Mouse (Mus musculus): ENCODE results near the gene Aifm1.

The Aifm1 gene

GRCm38 (mm10) chrX:48513166-48513807, at the start of gene Aifm1:
Gene Aifm1 (minus strand): TSS chrX:48513563.
- DNase-seq (ENCODE audit: low spot score), result peak; percentile 91

DNA sequence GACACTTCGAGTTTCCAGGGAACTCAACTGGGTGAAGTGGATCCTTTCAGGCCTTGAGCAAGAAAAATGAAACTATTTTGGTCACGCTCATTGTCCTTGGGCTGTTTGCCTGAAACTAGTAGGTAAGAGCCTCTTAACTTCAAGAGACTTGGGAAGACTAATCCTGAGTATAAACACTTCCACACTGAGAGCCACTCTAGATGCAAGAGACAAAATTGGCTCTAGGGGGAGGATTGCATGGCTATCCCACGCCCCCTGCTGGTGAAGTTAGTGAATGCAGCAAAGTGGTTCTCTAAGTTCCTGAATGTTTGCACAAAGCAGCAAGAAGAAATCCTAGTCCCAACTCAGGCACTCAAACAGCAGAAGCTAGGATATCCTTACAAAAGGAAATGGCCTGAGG, 18.8 kb upstream of the Aifm1 start:
- peak; percentile 85 for DNase-seq (ENCODE audit: low spot score)

DNA sequence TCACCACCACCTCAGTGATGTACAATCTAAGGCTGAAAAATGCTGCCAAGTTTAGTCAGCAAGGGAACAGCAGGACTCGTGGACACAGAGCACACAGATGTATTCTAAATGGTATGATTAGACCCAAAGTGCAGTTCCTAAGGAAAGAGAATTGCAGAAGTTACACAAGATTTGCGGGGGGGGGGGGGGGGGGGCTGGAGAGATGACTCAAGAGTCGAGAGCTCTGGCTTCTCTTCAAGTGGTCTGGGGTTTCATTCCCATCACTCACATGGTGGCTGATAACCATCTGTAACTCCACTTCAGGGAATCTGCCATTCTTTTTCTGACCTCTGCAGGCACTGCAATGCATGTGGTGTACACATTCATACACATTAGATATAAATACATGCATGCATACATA, 13.1 kb upstream of the Aifm1 start:
- DNase-seq (ENCODE audit: low spot score), result no peak

DNA sequence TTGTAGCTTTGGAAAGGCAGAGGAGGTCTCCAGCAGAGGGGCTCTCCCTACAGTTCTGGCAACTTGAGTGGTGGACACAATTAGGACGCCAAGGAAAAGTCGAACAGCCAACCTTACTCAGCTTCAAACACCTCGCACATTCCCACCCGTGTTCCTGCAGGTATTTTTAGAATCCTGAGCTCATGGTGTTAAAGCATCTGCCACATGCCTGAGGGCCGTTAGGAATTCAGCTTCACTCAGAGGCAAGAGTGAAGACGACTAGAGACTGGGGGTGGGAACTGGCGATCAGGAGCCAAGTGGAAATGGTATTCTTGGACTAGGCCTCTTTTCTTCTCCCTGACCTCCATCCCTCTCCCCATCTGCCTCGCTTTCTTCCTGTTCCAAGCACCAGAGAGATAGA, 12.5 kb upstream of the Aifm1 start:
- no peak for DNase-seq (ENCODE audit: low spot score)

- no peak for DNase-seq (ENCODE audit: low spot score)
Measured at GRCm38 (mm10) chrX:48525332-48525731, 12.0 kb upstream of the Aifm1 start.

GRCm38 (mm10) chrX:48523512-48523911, 10.1 kb upstream of the Aifm1 start:
- no peak for DNase-seq (ENCODE audit: low spot score)

DNA sequence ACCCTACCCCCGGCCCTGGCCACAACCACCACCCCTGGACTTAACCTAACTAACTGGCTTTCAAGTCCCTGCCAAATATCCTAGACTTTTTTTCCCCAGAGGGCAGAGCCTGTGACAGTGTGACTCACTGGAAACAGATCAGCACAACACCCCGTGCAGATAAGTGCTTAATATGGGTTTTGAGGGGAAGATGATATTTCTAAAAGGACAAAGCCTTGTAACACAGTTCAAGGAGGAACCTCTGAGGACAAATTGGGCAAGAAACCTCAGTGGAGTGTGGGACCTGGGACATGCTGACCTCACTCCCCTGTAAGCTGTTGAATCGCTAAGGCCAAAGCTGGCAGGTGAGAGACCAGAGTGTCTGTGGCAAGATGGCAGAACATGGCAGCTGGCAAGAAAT, 8.3 kb upstream of the Aifm1 start:
- no peak for DNase-seq (ENCODE audit: low spot score)

DNA sequence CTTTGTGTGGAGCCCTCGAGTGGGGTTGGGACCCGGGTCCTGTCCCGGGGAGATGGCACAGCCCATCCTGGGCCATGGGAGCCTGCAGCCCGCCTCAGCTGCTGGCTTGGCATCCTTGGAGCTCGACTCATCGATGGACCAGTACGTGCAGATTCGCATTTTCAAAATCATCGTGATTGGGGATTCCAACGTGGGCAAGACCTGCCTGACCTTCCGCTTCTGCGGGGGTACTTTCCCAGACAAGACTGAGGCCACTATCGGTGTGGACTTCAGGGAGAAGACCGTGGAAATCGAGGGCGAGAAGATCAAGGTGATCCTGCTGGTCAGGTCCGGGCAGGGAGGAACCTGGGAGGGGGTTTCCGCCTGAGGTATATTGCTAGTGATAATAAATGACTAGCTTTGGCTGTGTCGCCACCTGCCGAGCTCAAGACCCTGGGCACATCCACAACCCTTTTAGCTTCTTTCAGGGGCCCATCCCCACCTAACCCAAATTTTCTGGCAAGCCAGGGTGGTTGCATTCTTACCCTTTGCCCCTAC, 6.3 kb upstream of the Aifm1 start:
- DNase-seq (ENCODE audit: low spot score), result no peak

- peak; percentile 41 for DNase-seq (ENCODE audit: low spot score)
Measured at GRCm38 (mm10) chrX:48518808-48519548, 5.6 kb upstream of the Aifm1 start, which contains the start of gene Rab33a. Gene Rab33a (plus strand): TSS chrX:48519285.

GRCm38 (mm10) chrX:48518211-48518807, 4.9 kb upstream of the Aifm1 start:
- DNase-seq (ENCODE audit: low spot score), result peak; percentile 65

DNA sequence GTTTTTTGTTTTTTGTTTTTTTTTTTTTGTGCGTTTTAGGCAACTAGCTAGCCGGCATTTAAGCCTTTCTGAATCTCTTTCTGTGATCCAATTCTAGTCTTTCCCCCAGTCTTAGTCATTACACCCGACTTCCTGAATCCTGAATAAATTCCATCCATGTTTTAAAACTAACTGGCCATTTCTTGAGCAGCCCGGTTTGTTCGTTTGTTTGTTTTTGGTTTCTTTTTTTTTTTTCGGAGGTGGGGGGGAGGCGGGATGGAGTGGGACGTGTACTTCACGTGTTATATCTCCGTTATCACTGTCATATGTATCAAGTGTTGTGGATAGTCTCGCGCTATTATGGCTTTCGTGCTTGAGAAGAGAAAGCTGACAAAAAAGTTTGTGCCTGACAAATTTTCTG, 461 bp upstream of the Aifm1 start:
- DNase-seq (ENCODE audit: low spot score), result no peak

GRCm38 (mm10) chrX:48493763-48494162, 19.6 kb downstream of the Aifm1 start:
- no peak for DNase-seq (ENCODE audit: low spot score)

DNA sequence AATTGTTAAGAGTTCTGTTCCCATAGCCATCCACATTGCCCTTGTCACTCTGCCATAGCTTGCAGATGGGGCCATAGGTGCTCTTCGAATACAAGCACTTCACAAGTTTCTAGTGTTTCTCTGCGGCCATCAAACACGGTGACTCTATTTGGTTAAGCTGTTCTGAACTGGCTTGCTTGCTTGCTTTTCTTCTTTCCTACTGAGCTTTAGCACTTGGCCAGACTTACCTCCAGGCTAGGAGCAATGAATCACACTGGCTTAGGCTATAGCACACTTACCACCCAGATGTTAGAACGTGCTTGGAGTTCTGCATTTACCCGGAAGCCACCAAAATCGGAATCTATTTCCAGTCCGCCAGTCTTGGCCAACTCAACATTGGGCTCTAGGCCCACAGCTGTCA, 31.7 kb downstream of the Aifm1 start:
- DNase-seq (ENCODE audit: low spot score), result no peak

DNA sequence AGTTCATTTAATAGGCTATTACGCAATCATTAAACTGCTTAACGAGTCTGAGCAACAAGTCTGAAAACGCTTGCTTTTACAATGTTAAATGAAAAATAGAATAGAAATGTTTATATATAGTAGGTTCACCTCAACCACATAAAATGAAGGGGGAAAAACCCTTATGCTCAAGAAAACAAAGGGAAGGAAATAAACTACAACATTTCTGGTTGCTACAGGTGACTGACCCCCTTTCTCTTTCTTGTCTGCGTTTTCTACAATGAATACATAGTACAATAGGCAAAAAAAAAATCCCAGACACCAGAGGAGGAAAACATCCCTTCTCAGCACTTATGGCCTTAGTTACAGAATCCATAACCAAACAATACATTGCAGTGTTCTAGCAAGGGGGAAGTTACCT, 32.3 kb downstream of the Aifm1 start:
- no peak for DNase-seq (ENCODE audit: low spot score)

GRCm38 (mm10) chrX:48467355-48467946, 45.9 kb downstream of the Aifm1 start:
- DNase-seq (ENCODE audit: low spot score), result no peak

DNA sequence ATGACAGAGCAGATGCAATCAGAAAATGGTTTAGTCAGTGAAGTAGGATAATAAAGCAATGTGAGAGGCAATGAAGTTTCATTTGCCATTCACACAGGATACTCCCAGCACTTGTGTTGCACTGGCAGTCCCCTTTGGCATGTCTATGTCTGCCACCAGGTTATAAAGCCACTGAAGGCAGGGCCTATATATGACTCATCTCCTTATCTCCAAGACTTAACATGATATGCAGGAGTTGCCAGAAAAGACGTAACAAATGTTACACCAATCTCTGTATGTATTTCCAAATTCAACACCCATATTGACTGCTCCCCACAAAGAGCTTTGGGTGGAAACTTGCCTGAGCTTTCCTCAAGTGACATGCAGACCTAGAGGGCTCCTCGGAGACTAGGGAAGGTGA, 47.2 kb downstream of the Aifm1 start:
- DNase-seq (ENCODE audit: low spot score), result no peak

GRCm38 (mm10) chrX:48464436-48464835, 48.9 kb downstream of the Aifm1 start:
- DNase-seq (ENCODE audit: low spot score), result no peak

DNA sequence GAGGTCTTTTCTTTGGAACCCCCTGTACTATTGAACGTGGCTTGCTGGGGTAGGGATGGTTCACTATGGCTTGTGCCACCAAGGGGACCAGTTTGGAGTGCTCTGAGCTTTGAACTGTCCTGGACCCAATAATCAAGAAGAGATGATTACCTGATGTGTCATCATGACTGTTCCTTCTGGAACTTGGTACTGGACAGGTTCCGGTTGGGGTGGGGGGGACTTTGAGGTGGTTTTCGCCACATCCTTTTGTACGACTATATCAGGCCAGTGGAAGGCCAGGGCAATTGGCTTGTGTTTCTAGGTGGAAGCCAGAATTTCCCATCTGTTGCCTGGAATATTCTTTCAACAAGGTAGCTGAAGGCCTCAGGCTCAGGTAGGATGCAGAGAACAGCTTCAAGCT, 49.7 kb downstream of the Aifm1 start:
- DNase-seq (ENCODE audit: low spot score), result no peak

DNA sequence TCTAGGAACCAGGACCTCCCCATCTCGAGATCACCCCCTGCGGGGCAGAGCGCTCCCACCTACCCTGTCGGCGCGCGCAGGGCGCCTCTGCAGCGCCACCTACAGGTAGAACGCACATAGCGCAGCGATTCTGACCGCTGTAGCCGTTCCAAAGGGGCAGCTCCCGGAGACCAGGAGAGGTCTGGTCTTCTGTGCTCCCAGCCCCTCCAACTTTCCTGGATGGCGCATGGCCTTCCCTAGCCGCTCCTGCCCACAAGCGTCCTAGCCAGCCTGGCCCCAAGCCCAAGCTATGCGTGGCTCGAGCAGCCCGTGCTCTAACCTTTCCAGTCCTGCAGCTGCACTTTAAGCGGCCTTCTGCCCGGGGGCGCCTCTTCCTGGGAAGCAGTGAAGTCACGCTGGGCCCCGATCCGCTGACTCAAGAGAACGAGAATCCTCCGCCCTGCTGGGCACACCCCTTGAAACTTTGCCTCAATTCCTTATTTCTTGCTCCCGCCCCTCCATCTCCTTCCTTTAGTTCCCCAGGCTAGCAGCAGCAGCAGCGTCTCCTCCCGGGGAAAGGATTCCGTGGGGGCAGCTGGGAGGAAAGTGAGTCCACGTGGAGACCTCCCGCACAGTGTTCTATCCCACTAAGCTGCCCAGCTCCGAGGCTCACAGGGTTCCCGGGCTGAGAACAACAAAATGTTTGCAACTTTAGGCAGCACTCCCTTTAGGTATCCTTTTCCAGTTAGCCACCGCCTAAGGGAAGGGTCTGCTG, 50.4 kb downstream of the Aifm1 start, which contains the start of gene Elf4:
Elf4 (minus strand) TSS at position 379 of the 754 bp plus-strand sequence.
- peak; percentile 82 for DNase-seq (ENCODE audit: low spot score)

GRCm38 (mm10) chrX:48462297-48462696, 51.1 kb downstream of the Aifm1 start:
- no peak for DNase-seq (ENCODE audit: low spot score)

DNA sequence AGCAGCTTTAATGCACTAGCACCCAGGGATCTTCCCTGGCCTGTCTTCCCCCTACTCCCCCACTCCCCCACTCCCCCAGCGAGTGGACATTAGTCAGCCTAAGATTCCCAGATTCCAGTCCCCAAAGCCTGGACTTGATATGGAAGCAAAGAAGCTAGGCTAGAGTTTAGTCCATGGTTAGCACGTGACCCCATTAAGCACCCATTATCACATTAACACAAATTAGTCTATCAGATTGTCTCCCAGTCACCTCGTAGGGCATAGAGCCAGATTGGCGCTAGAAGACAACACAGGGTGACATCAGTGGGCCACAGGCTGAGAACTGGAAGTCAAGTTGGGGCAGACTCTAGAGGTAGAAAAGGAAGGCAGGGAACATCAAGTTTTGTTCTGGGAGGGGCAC, 52.4 kb downstream of the Aifm1 start:
- DNase-seq (ENCODE audit: low spot score), result no peak

DNA sequence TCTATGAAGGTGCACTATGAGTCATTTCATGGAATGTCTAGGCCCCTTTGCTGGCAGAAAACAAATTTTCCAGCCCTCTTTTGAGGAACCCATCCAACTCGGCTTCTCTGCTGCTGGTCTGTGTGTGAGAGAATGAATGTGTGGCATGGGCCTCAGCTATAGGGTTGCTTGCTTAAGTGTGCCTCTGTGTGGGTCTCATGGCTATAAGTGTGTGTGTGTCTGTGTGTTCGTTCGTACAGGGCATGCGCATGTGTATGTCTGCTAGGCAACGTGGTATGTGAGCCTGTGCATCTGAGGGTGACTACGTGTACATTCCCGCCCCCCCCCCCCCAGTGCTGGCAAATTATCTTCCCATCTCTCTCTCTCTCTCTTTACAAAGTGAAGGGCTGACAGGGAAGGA, 52.9 kb downstream of the Aifm1 start:
- no peak for DNase-seq (ENCODE audit: low spot score)

Data from retina, embryonic 14.5 days (tissue).